Comparison of ENCODE assay signal across 36 mouse cellular contexts in the genomic region with DNA sequence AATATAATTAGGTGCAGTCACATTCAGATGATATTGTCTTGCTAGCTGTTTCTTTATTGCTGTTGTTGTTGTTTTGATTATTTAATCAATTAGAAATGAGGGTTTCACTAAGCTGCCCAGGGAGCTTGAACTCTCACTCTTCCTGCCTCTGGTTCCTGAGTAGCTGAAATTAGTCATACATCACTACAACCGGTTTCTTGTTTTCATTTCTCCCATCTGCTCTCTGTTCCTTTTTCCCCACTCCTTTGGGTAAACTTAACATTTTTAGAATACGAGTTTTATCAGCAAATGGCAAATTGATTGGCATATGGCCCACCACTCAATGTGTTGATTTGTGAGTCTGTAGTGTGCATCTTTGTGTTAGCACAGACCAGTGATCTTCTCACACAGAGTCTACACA. TPM values are rescaled to one million over a fixed set of nuclear protein-coding genes. Genes with fewer than 3 reads are reported as not detected.
"Had no signal": no experiment of that assay in that cellular context is flagged by ENCODE, and none has a peak within 500 bp of the region (broad histone marks: within the 10 kb centered on the region; RNA-seq: fewer than 3 reads in every experiment).

No protein-coding gene starts in this region.

- DNase-seq: left cerebral cortex, postnatal 4 days; liver; liver, embryonic 13.5 days; liver, postnatal 0 days; lung, adult 2 months; lung, embryonic 14.5 days; lung, postnatal 10 days; lung, postnatal 14 days; lung, postnatal 36 days; lung, postnatal 4 days; midbrain, embryonic 14.5 days had no signal

- H3K27ac ChIP-seq: left cerebral cortex, adult 2 months; limb, embryonic 10.5 days; limb, embryonic 12.5 days; limb, embryonic 13.5 days; limb, embryonic 15.5 days; liver, embryonic 12.5 days; liver, embryonic 13.5 days; liver, embryonic 14.5 days; liver, embryonic 15.5 days; lung, embryonic 15.5 days; midbrain, embryonic 10.5 days; midbrain, embryonic 12.5 days; midbrain, embryonic 13.5 days; midbrain, embryonic 15.5 days; neural tube, embryonic 12.5 days had no signal

- H3K4me2 ChIP-seq: limb, embryonic 12.5 days; limb, embryonic 13.5 days; limb, embryonic 15.5 days; liver, embryonic 11.5 days; liver, embryonic 12.5 days; liver, embryonic 13.5 days; liver, embryonic 15.5 days; lung, embryonic 14.5 days; lung, embryonic 15.5 days; midbrain, embryonic 11.5 days; midbrain, embryonic 12.5 days; midbrain, embryonic 13.5 days; midbrain, embryonic 15.5 days; neural tube, embryonic 12.5 days had no signal

- H3K36me3 ChIP-seq: limb, embryonic 10.5 days; limb, embryonic 12.5 days; limb, embryonic 13.5 days; limb, embryonic 15.5 days; liver, embryonic 12.5 days; liver, embryonic 13.5 days; liver, embryonic 15.5 days; lung, embryonic 15.5 days; midbrain, embryonic 10.5 days; midbrain, embryonic 12.5 days; midbrain, embryonic 13.5 days; midbrain, embryonic 15.5 days; neural tube, embryonic 12.5 days had no signal

- H3K4me3 ChIP-seq: left cerebral cortex, adult 2 months; limb, embryonic 10.5 days; limb, embryonic 12.5 days; limb, embryonic 13.5 days; limb, embryonic 15.5 days; liver, embryonic 12.5 days; liver, embryonic 13.5 days; liver, embryonic 15.5 days; lung, embryonic 15.5 days; megakaryocyte, embryonic 14.5 days; midbrain, embryonic 10.5 days; midbrain, embryonic 12.5 days; midbrain, embryonic 13.5 days; midbrain, embryonic 15.5 days; myocyte; neural tube, embryonic 12.5 days had no signal

- H3K9ac ChIP-seq: limb, embryonic 12.5 days; limb, embryonic 13.5 days; limb, embryonic 15.5 days; liver, embryonic 12.5 days; liver, embryonic 13.5 days; liver, embryonic 14.5 days; liver, embryonic 15.5 days; liver, postnatal 0 days; lung, embryonic 14.5 days; lung, embryonic 15.5 days; midbrain, embryonic 12.5 days; midbrain, embryonic 13.5 days; midbrain, embryonic 15.5 days; neural tube, embryonic 12.5 days had no signal

- H3K4me1 ChIP-seq: limb, embryonic 10.5 days; limb, embryonic 12.5 days; limb, embryonic 13.5 days; limb, embryonic 15.5 days; liver, embryonic 12.5 days; liver, embryonic 13.5 days; liver, embryonic 15.5 days; lung, embryonic 15.5 days; midbrain, embryonic 10.5 days; midbrain, embryonic 12.5 days; midbrain, embryonic 15.5 days; neural tube, embryonic 12.5 days had no signal

- ATAC-seq: liver, embryonic 12.5 days; liver, postnatal 0 days; lung, postnatal 0 days; midbrain, embryonic 13.5 days; midbrain, embryonic 15.5 days; midbrain, embryonic 16.5 days had no signal

- H3K9me3 ChIP-seq: limb, embryonic 10.5 days; limb, embryonic 12.5 days; limb, embryonic 15.5 days; liver, embryonic 12.5 days; liver, embryonic 13.5 days; liver, embryonic 15.5 days; lung, embryonic 15.5 days; midbrain, embryonic 10.5 days; midbrain, embryonic 12.5 days; midbrain, embryonic 13.5 days; midbrain, embryonic 15.5 days; neural tube, embryonic 12.5 days had no signal

- H3K27me3 ChIP-seq: limb, embryonic 12.5 days; limb, embryonic 13.5 days; limb, embryonic 15.5 days; liver, embryonic 12.5 days; liver, embryonic 13.5 days; liver, embryonic 15.5 days; lung, embryonic 15.5 days; midbrain, embryonic 12.5 days; midbrain, embryonic 13.5 days; neural tube, embryonic 12.5 days had no signal

RNA-seq across cellular contexts. Expression of a gene that starts 53.6 kb away (rescaled TPM):
- total RNA-seq: megakaryocyte-erythroid progenitor cell, adult 5-6 weeks had no signal

RNA-seq across cellular contexts. Expression of a gene that starts 55.1 kb away (rescaled TPM):
- total RNA-seq: liver, adult 2 months; megakaryocyte progenitor cell, adult 5-6 weeks; megakaryocyte-erythroid progenitor cell, adult 5-6 weeks; monocyte, adult 5-6 weeks had no signal
- polyA plus RNA-seq: liver, adult 2 months; liver, embryonic 12.5 days; liver, embryonic 14.5 days; liver, embryonic 16.5 days; liver, postnatal 0 days had no signal
